Mouse (Mus musculus): Measurements from ENCODE around the gene Ap1m2. TPM values are rescaled to one million over a fixed set of nuclear protein-coding genes. Genes with fewer than 3 reads are reported as not detected.
"Not testable (repeated sequence)": the region's sequence is repeated elsewhere in the genome, so short reads cannot be mapped to it uniquely, and the experiment has no call there.

Ap1m2 gene
- polyA plus RNA-seq, 1 experiment = 2.5 TPM

- H3K27ac ChIP-seq (ENCODE audit: insufficient read depth, low read length) = no peak overlapping the region
- TF ChIP-seq POLR2A (IDR thresholded peaks at IDR 0.05; ENCODE audit: extremely low read depth, insufficient read depth, low read length) (no peak), CTCF (IDR thresholded peaks at IDR 0.05; ENCODE audit: extremely low read depth, insufficient read depth, low read length) (no peak)
- H3K4me3 ChIP-seq (ENCODE audit: insufficient read depth, low read length) = no peak overlapping the region
- peaks cover 3% of the 10 kb centered on the region; the same call in 1 of the 2 replicates for H3K4me1 ChIP-seq (ENCODE audit: control insufficient read depth, insufficient read depth, low read length)
Observed at GRCm38 (mm10) chr9:21268305-21268704, 43.8 kb downstream of the Ap1m2 start.

GRCm38 (mm10) chr9:21266889-21267288 is 45.2 kb downstream of the Ap1m2 start:
- Histone ChIP-seq H3K27ac (ENCODE audit: insufficient read depth, low read length) (no peak overlapping the region), H3K4me3 (ENCODE audit: insufficient read depth, low read length) (no peak overlapping the region), H3K4me1 (ENCODE audit: control insufficient read depth, insufficient read depth, low read length) (peaks cover 3% of the 10 kb centered on the region; the same call in 1 of the 2 replicates)
- no peak for TF ChIP-seq POLR2A (IDR thresholded peaks at IDR 0.05; ENCODE audit: extremely low read depth, insufficient read depth, low read length)
- TF ChIP-seq CTCF (IDR thresholded peaks at IDR 0.05; ENCODE audit: extremely low read depth, insufficient read depth, low read length) = no peak

GRCm38 (mm10) chr9:21265611-21266010 is 46.5 kb downstream of the Ap1m2 start:
- H3K4me1 ChIP-seq (ENCODE audit: control insufficient read depth, insufficient read depth, low read length) = peaks cover 3% of the 10 kb centered on the region; the same call in 1 of the 2 replicates
- H3K4me3 ChIP-seq (ENCODE audit: insufficient read depth, low read length) = peak overlapping the region; percentile 55
- H3K27ac ChIP-seq (ENCODE audit: insufficient read depth, low read length) = no peak overlapping the region
- TF ChIP-seq POLR2A (IDR thresholded peaks at IDR 0.05; ENCODE audit: extremely low read depth, insufficient read depth, low read length) (no peak), CTCF (IDR thresholded peaks at IDR 0.05; ENCODE audit: extremely low read depth, insufficient read depth, low read length) (no peak)

- TF ChIP-seq POLR2A (IDR thresholded peaks at IDR 0.05; ENCODE audit: extremely low read depth, insufficient read depth, low read length) (peak; percentile 81), CTCF (IDR thresholded peaks at IDR 0.05; ENCODE audit: extremely low read depth, insufficient read depth, low read length) (no peak)
- H3K4me1 ChIP-seq (ENCODE audit: control insufficient read depth, insufficient read depth, low read length) = peaks cover 3% of the 10 kb centered on the region; the same call in 1 of the 2 replicates
- H3K27ac ChIP-seq (ENCODE audit: insufficient read depth, low read length) = no peak within 1 kb of the TSS; the same call in 1 of the 2 replicates
- peak within 1 kb of the TSS; percentile 55 for H3K4me3 ChIP-seq (ENCODE audit: insufficient read depth, low read length)
Observed at GRCm38 (mm10) chr9:21265000-21265561, 47.1 kb downstream of the Ap1m2 start, which contains the start of gene Atg4d. Gene Atg4d (plus strand): TSS chr9:21265293.

- no peak for TF ChIP-seq POLR2A (IDR thresholded peaks at IDR 0.05; ENCODE audit: extremely low read depth, insufficient read depth, low read length)
- TF ChIP-seq CTCF (IDR thresholded peaks at IDR 0.05; ENCODE audit: extremely low read depth, insufficient read depth, low read length) = no peak
Observed at GRCm38 (mm10) chr9:21264272-21264999, 47.7 kb downstream of the Ap1m2 start.

GRCm38 (mm10) chr9:21261831-21262230 is 50.3 kb downstream of the Ap1m2 start:
- TF ChIP-seq POLR2A (IDR thresholded peaks at IDR 0.05; ENCODE audit: extremely low read depth, insufficient read depth, low read length) (no peak), CTCF (IDR thresholded peaks at IDR 0.05; ENCODE audit: extremely low read depth, insufficient read depth, low read length) (no peak)

More at GRCm38 (mm10) chr9:21264272-21264999, 47.7 kb downstream of the Ap1m2 start:
- Histone ChIP-seq H3K4me1 (ENCODE audit: control insufficient read depth, insufficient read depth, low read length) (peaks cover 3% of the 10 kb centered on the region; the same call in 1 of the 2 replicates), H3K27ac (ENCODE audit: insufficient read depth, low read length) (no peak overlapping the region), H3K4me3 (ENCODE audit: insufficient read depth, low read length) (peak overlapping the region; percentile 55)

GRCm38 (mm10) chr9:21260491-21261040 is 51.6 kb downstream of the Ap1m2 start:
- TF ChIP-seq POLR2A (IDR thresholded peaks at IDR 0.05; ENCODE audit: extremely low read depth, insufficient read depth, low read length) (no peak), CTCF (IDR thresholded peaks at IDR 0.05; ENCODE audit: extremely low read depth, insufficient read depth, low read length) (no peak)
- H3K4me1 ChIP-seq (ENCODE audit: control insufficient read depth, insufficient read depth, low read length) = no peaks in the 10 kb centered on the region
- H3K27ac ChIP-seq (ENCODE audit: insufficient read depth, low read length) = no peak overlapping the region
- no peak overlapping the region for H3K4me3 ChIP-seq (ENCODE audit: insufficient read depth, low read length)

More at GRCm38 (mm10) chr9:21261831-21262230, 50.3 kb downstream of the Ap1m2 start:
- H3K27ac ChIP-seq (ENCODE audit: insufficient read depth, low read length) = no peak overlapping the region
- H3K4me3 ChIP-seq (ENCODE audit: insufficient read depth, low read length) = no peak overlapping the region
- peaks cover 3% of the 10 kb centered on the region; the same call in 1 of the 2 replicates for H3K4me1 ChIP-seq (ENCODE audit: control insufficient read depth, insufficient read depth, low read length)

- H3K4me1 ChIP-seq (ENCODE audit: control insufficient read depth, insufficient read depth, low read length); H3K27ac ChIP-seq (ENCODE audit: insufficient read depth, low read length); H3K4me3 ChIP-seq (ENCODE audit: insufficient read depth, low read length): not testable (repeated sequence)
Observed at GRCm38 (mm10) chr9:21256349-21256748, 55.8 kb downstream of the Ap1m2 start.

GRCm38 (mm10) chr9:21254690-21255089 is 57.4 kb downstream of the Ap1m2 start:
- H3K27ac ChIP-seq (ENCODE audit: insufficient read depth, low read length) = no peak overlapping the region
- no peak for TF ChIP-seq CTCF (IDR thresholded peaks at IDR 0.05; ENCODE audit: extremely low read depth, insufficient read depth, low read length)
- TF ChIP-seq POLR2A (IDR thresholded peaks at IDR 0.05; ENCODE audit: extremely low read depth, insufficient read depth, low read length) = no peak
- H3K4me1 ChIP-seq (ENCODE audit: control insufficient read depth, insufficient read depth, low read length) = no peaks in the 10 kb centered on the region
- H3K4me3 ChIP-seq (ENCODE audit: insufficient read depth, low read length) = no peak overlapping the region
